Mouse (Mus musculus): ENCODE data around the gene Rps6kb1.

Rps6kb1 gene

DNA sequence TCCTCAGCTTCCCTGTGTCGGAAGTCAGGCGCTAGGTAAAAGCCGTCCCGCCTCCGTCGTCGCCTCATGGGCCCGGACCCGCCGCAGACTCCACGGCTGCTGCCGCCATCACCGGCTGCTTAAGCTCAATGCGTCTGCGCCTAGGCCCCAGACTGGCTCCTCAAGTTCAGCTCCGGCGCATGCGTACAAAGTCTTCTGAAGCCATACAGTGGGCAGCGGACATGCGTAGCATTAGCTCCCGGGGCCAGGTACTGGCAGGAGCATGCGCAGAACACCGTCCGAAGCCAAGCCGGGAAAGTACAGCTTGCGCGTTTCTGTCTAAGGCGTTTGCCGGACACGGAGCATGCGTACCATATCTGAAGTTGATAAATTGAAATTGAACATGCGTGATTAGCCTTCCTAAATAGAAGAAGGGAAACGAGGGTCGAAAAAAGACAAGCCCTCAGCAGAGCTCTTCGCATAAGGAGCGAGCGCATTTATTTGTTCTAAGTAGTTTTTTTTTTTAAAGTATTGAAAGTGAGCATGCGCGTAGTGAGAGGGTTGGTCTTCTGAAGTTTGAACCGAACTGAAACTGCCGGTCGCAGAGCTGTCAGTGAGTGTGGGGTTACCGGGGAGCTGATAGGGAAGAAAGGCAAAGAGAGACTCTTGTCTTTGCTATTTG is at the start of gene Rps6kb1, which contains the start of gene Tubd1:
Gene Rps6kb1 (minus strand): TSS at position 167 of the 661 bp plus-strand sequence.
Gene Tubd1 (plus strand): TSS at position 353 of the 661 bp plus-strand sequence.
- peak; percentile 100 for DNase-seq (ENCODE audit: low read depth, low spot score)

GRCm38 (mm10) chr11:86593443-86593842 is 48.8 kb upstream of the Rps6kb1 start:
- no peak for DNase-seq (ENCODE audit: low read depth, low spot score)

DNA sequence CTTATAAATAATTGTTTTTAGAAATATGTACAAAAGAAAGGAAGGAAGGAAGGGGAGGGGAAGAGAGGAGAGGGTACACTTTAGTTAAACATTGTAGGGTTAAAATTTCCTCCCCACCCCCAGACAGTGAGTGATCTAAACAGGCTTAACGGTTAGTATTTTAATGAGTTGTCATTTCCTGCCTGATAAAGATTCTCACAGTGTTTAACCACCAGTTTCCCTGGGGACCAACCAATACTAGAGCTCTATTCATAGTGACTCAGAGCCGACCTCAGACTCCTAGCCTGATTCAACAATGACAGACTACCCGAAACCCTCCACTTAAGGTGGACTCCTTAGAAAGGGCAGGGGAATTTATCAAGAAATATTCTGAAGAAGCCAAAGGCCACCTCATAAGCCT is 48.4 kb upstream of the Rps6kb1 start:
- no peak for DNase-seq (ENCODE audit: low read depth, low spot score)

DNA sequence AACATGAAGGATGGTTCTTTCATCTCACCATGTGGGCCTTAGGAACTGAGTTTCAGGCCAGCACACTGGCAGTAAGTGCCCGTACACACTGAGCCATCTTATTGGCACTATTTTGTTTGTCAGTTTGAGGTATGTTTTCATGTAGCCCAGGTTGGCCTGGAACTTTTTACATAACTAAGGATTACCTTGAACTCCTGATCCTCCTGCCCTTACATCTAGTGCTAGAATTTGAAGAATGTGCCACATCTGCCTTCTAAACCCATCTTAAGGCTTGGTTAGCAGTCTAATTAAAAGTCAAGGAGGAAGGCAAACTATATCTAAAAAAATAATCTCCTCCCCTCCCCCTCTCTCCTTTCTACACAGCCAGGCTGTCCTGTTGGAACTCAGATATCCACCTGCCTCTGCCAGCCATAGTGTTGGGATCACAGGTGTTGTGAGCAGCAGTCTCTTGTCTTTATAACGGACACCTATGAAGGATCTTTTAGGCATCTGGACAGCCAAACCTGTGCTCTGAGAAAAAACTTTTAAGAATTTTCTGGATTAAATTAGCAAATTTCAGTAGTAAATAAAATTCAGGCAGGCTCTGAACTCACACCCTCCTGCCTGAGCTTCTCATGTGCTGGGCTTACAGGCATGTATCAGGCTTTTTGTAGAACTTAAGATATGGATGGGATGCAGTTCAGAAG is 47.5 kb upstream of the Rps6kb1 start:
- no peak for DNase-seq (ENCODE audit: low read depth, low spot score)

DNA sequence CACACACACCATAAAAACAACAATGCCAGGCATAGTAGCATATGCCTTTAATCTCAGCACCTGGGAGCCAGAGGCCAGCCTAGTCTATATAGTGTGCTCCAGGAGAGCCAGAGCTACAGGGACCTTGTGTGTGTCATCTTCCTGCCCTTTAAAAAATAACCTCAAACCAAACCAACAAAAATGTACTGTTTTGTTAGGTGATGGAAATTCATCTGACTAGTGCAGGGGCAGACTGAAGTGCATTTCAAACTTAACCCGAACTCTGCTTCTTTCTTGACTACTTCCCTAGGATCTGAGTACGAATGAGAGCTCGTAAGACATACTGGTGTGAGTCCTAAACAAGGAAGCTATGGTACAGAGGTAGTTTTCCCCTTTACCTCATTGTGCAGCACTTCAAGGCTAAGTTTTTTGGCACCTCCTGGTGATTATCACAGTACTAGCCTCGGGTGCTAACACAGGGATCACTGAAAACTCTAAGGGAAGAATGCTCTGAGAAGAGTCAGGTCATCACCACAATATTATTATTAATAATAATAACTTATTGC is 46.8 kb upstream of the Rps6kb1 start:
- no peak for DNase-seq (ENCODE audit: low read depth, low spot score)

- DNase-seq (ENCODE audit: low read depth, low spot score) = no peak
Measured at GRCm38 (mm10) chr11:86590579-86590978, 46.0 kb upstream of the Rps6kb1 start.

DNA sequence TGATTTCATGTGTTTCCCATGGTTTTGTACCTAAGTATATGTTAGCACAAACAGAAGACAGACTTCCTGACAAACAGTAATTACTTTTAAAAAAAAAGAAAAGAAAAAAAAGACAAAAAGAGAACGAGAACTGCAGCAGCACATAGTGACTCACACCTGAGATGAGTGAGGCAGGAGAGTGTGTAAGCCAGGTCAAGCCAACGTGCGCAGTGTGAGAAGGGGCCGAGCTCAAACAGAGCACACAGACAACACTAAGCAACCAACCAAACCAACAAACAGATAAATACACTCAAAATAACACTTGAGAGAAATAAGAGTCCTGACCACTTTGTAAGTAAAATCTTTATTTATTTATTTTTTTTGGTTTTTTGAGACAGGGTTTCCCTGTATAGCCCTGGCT is 45.5 kb upstream of the Rps6kb1 start:
- DNase-seq (ENCODE audit: low read depth, low spot score) = no peak

DNA sequence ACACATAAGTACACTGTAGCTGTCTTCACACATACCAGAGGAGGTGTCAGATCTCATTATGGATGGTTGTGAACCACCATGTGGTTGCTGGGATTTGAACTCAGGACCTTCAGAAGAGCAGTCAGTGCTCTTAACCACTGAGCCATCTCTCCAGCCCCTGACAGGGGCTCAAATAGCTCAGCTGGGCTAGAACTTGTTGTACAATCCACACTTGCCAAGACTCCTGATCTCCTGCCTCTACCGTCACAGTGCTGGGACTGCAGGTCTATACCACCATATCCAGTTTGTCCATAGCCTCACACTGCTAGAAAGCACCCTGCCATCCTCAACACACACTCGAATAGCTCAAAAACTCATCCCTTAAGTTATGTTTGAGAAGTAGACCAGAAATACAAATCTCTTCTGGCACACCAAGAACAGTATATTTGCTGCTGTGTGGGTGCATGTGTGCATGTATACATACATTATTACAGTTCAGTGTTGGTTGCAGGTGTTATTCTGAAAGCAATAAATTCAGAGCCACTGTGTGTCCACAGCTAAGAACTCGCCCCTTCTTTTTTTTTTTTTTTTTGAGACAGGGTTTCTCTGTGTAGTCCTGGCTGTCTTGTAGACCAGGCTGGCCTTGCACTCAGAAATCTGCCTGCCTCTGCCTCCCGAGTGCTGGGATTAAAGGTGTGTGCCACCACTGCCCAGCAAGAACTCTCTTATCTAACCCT is 44.1 kb upstream of the Rps6kb1 start:
- no peak for DNase-seq (ENCODE audit: low read depth, low spot score)

- DNase-seq (ENCODE audit: low read depth, low spot score) = no peak
Measured at GRCm38 (mm10) chr11:86587830-86588229, 43.2 kb upstream of the Rps6kb1 start.

DNA sequence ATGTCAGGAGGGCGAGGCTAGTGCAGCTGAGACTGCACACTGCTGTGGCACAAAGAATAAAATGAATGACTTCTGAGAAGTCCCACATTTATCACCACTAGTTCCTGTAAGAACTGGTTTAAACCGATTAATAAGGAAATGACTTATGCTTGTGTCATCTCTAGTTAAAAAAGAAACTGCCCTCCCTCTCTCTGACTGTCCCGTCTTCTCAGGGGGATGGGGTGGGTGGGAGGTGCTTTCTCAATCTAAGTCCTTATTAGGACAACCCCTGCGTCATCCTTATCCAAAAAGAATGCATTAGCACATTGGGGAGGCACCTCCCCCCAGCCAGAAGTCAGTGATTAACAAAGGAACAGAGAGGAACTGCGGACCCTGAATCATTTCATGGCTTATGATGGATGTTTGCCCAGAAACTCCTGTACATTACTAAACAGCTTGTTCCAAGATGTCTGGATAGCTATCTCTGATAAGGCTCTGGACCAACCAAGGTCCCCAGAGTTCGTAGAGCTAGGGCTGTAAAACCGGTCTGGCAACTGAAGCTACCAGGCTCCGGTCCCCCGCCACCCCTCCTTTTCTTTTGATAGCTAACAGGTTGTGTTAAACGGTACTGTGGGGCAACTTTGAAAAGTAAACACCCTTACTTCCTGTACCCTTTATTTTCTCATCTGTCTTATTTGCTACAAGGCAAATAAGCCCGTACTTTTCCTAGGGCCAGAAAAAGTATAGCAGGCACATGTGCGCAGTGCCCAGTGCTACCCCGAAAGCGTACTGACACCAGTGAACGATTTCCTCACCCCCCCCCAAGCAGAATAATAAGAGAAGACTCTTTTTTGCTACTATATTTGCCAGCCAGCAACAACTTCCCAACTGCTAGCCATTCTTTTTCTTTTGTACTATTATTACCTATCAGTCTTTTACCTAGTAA is 42.5 kb upstream of the Rps6kb1 start:
- no peak for DNase-seq (ENCODE audit: low read depth, low spot score)

GRCm38 (mm10) chr11:86586177-86586867 is 41.7 kb upstream of the Rps6kb1 start:
- DNase-seq (ENCODE audit: low read depth, low spot score) = no peak

- no peak for DNase-seq (ENCODE audit: low read depth, low spot score)
Measured at GRCm38 (mm10) chr11:86585598-86585984, 41.0 kb upstream of the Rps6kb1 start.

DNA sequence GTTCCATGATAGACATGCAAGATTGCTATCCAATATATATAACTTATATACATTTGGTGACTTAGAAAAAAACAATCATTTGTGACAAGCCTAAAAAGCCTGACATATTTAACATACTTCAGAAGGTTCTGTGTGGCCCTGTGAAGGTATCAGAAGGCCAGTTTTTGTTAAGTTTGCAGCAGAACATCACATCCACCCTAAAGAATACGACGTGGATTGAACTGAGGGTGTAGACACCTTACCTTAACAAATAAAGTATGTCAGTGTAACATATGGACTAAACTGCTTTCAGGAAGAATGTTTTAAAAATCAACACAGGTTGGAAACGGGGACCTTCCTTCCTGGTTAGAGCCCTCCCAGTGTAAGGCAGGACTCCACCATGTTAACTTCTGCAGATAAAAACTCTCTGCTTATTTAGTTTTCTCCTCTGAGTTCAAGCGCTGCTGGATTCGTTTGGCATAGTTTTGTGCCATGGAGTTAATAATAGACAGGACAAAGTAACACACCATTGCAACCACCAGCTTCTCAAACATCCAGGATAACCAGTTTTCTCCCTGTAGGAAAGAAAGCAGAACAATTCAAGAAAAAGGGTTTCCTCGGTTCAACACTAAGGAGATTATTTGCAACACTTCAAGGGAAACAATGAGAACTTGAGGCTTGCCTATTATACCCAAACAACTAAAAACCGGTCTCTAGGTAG is 40.4 kb upstream of the Rps6kb1 start:
- DNase-seq (ENCODE audit: low read depth, low spot score) = no peak

GRCm38 (mm10) chr11:86583990-86584897 is 39.6 kb upstream of the Rps6kb1 start:
- DNase-seq (ENCODE audit: low read depth, low spot score) = no peak

DNA sequence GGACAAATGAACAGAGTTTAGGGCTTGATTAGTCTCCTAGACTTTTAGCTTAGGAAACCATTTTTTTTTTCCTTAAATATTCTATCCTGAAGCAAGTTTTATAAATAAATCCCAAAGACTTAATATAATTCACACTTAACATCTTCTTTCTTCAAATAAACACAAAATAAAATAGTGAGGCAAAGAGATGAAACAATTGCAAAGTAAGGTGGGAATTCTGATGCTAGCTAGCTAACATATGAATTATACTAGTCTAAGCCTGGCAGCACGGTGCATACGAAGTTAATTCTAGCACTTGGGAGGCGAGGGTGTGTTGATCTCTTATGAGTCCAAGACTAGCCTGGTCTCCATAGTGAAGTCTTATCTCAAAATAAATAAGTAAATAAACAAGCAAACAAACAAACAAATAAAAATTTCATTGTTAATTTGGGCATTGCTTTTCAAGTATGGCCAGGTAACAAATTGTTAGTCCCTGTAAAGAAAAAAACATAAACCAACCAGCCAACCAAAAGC is 38.8 kb upstream of the Rps6kb1 start:
- DNase-seq (ENCODE audit: low read depth, low spot score) = no peak

GRCm38 (mm10) chr11:86582543-86583260 is 38.1 kb upstream of the Rps6kb1 start:
- no peak for DNase-seq (ENCODE audit: low read depth, low spot score)

DNA sequence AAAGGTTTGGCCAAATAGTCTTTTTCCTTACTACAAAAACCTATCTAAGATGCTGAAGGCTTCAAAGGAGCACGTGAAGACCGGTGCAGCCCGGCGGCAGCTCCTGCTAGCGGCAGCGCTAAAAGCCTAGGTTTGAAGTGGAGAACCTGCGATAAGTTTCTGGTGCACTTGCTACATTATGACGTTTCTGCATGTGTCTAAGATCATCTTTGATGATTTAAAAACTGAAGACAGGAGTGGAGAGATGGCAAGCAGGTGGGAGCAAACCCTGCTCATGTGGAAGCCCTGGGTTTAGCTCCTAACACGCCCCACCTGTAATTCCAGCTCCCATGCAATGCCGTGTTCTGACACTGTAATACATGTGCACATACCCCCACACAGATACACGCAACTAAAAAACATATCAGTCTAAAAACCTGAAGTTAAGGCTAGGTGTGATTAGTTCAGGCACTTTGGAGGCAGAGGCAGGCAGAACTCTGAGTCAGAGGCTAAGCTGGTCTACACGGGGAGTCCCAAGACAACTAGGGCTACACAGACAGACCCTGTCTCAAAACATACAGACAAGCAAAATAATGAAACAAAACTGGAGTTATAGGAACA is 37.4 kb upstream of the Rps6kb1 start:
- no peak for DNase-seq (ENCODE audit: low read depth, low spot score)

Data from WW6 (cell line).